Mouse (Mus musculus): ENCODE measurements around the gene Cracr2b.
A peak's percentile ranks its signal among the peaks of the same experiment; 100 is the strongest.

Gene Cracr2b

GRCm38 (mm10) chr7:141460391-141461113 lies at the start of gene Cracr2b:
TSS of gene Cracr2b (plus strand) at chr7:141461094.
- DNase-seq (ENCODE audit: extremely low spot score, low read depth, low spot score), result no peak

GRCm38 (mm10) chr7:141411667-141412066 lies 49.2 kb upstream of the Cracr2b start:
- no peak for DNase-seq (ENCODE audit: extremely low spot score, low read depth, low spot score)

- DNase-seq (ENCODE audit: extremely low spot score, low read depth, low spot score), result no peak
Measured at GRCm38 (mm10) chr7:141413331-141413730, 47.6 kb upstream of the Cracr2b start.

GRCm38 (mm10) chr7:141413809-141414584 lies 46.9 kb upstream of the Cracr2b start, which contains the start of gene Gatd1:
TSS of gene Gatd1 (minus strand) at chr7:141414136.
- peak; percentile 98 for DNase-seq (ENCODE audit: extremely low spot score, low read depth, low spot score)

- DNase-seq (ENCODE audit: extremely low spot score, low read depth, low spot score), result no peak
Measured at GRCm38 (mm10) chr7:141416144-141416841, 44.6 kb upstream of the Cracr2b start.

- no peak for DNase-seq (ENCODE audit: extremely low spot score, low read depth, low spot score)
Measured at GRCm38 (mm10) chr7:141417731-141418681, 42.9 kb upstream of the Cracr2b start.

- DNase-seq (ENCODE audit: extremely low spot score, low read depth, low spot score), result no peak
Measured at GRCm38 (mm10) chr7:141418970-141419369, 41.9 kb upstream of the Cracr2b start.

- DNase-seq (ENCODE audit: extremely low spot score, low read depth, low spot score), result no peak
Measured at GRCm38 (mm10) chr7:141420030-141420702, 40.7 kb upstream of the Cracr2b start.

- DNase-seq (ENCODE audit: extremely low spot score, low read depth, low spot score), result no peak
Measured at GRCm38 (mm10) chr7:141423811-141424210, 37.1 kb upstream of the Cracr2b start.

- DNase-seq (ENCODE audit: extremely low spot score, low read depth, low spot score), result no peak
Measured at GRCm38 (mm10) chr7:141426948-141427730, 33.8 kb upstream of the Cracr2b start.

GRCm38 (mm10) chr7:141428701-141429100 lies 32.2 kb upstream of the Cracr2b start:
- no peak for DNase-seq (ENCODE audit: extremely low spot score, low read depth, low spot score)

GRCm38 (mm10) chr7:141429310-141429709 lies 31.6 kb upstream of the Cracr2b start, which contains the start of gene Cend1:
TSS of gene Cend1 (minus strand) at chr7:141429491.
- no peak for DNase-seq (ENCODE audit: extremely low spot score, low read depth, low spot score)

GRCm38 (mm10) chr7:141429840-141430584 lies 30.9 kb upstream of the Cracr2b start:
- no peak for DNase-seq (ENCODE audit: extremely low spot score, low read depth, low spot score)

- no peak for DNase-seq (ENCODE audit: extremely low spot score, low read depth, low spot score)
Measured at GRCm38 (mm10) chr7:141430585-141431240, 30.2 kb upstream of the Cracr2b start.

GRCm38 (mm10) chr7:141431434-141432185 lies 29.3 kb upstream of the Cracr2b start:
- no peak for DNase-seq (ENCODE audit: extremely low spot score, low read depth, low spot score)

- no peak for DNase-seq (ENCODE audit: extremely low spot score, low read depth, low spot score)
Measured at GRCm38 (mm10) chr7:141432186-141432611, 28.7 kb upstream of the Cracr2b start.
